Mouse (Mus musculus) ES-Bruce4 (cell line): ENCODE measurements around the gene Ccdc136.

ENCODE experiments used
- CTCF ChIP-seq: IDR thresholded peaks from one replicate; pipeline ENCODE4 v1.8.1; 2011; ENCODE audit warnings: low read depth, low read length
- EP300 ChIP-seq: IDR thresholded peaks from 2 replicates; pipeline ENCODE4 v1.6.1; 2011; ENCODE audit warnings: low read depth, low read length; ENCODE audit not compliant: insufficient read depth
- POLR2A ChIP-seq: IDR thresholded peaks from one replicate; pipeline ENCODE4 v1.8.1; 2011; ENCODE audit warnings: low read length; ENCODE audit not compliant: insufficient read depth

DNA sequence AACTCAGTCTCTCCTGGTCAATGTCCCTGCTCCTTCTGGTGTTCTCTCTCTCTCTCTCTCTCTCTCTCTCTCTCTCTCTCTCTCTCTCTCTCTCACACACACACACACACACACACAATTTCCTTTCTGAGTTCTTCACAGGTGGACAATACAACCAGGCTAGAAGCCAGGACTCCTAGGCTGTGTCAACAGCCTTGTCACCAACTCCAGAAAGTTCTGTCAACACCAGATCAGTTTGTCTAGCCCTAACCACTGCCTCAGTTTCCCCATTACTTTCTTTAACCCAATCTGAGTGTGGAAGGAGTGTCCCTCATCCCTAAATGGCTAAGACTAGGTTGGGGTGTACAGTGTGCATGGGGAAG, 36.5 kb downstream of the Ccdc136 start:
- no peak for TF ChIP-seq EP300
- no peak for TF ChIP-seq CTCF
- no peak for TF ChIP-seq POLR2A
